Mouse (Mus musculus): ENCODE measurements around the gene Rbm31y. TPM values are rescaled to one million over a fixed set of nuclear protein-coding genes. Genes with fewer than 3 reads are reported as not detected.
"Not testable (repeated sequence)": the region's sequence is repeated elsewhere in the genome, so short reads cannot be mapped to it uniquely, and the experiment has no call there.

Rbm31y gene
- not detected in 2 replicates for polyA plus RNA-seq (2016; fragmentation: Nextera tagmentation; extraction: Ambion mirVana)

- H3K4me3 ChIP-seq; H3K9me3 ChIP-seq (replicated peaks); H3K4me1 ChIP-seq; H3K27ac ChIP-seq (replicated peaks); H3K36me3 ChIP-seq; DNase-seq (ENCODE audit: low spot score); H3K27me3 ChIP-seq (ENCODE audit: low read depth, poor library complexity, severe bottlenecking): not testable (repeated sequence)
- WGBS, result no CpG with 5 or more reads among the region's 11 CpGs
Measured at GRCm38 (mm10) chrY:17400461-17400860, at the start of gene Rbm31y. TSS of gene Rbm31y (plus strand) at chrY:17400761.

Data from midbrain, embryonic 10.5 days (tissue).